In the genomic region with DNA sequence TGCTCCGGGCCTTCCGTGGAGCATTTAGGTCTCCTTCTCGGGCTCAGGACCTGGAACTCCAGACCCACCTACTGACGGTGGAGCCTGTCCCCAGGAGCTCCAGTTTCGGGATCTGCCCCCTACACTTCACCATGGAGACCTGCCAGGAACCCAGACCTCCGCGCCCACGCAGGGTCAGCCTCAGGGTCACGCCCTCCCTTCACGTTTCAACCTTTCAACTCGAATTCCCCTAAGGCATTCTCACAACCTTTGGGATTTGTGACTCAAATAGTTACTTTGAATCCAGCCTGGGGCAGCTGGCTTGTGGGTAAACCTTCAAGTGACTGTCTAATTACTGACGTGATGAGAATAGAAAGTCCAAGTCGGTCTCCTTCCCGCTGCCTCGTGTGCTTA, we compare ENCODE assay signal across 8 mouse cellular contexts. TPM values are rescaled to one million over a fixed set of nuclear protein-coding genes. Genes with fewer than 3 reads are reported as not detected.
DNase-seq lines count a peak whose midpoint lies in the region; ATAC-seq and TF ChIP-seq lines count a peak whose summit lies in the region.

No protein-coding gene starts in this region.

- peaks cover 18% of the 10 kb centered on the region for H3K36me3 ChIP-seq in embryonic facial prominence, embryonic 13.5 days
- peaks cover 4% of the 10 kb centered on the region for H3K36me3 ChIP-seq in lung, postnatal 0 days (ENCODE audit: insufficient read depth, low read length)

- WGBS in embryonic facial prominence, embryonic 13.5 days, result 0% methylated on average over 15 of the region's 15 CpGs
- under 1% methylated on average over 13 of the region's 15 CpGs for WGBS in lung, postnatal 0 days

- ATAC-seq in embryonic facial prominence, embryonic 13.5 days (ENCODE audit: insufficient number of reproducible peaks, insufficient read depth, low FRiP score, low TSS enrichment, low read depth), result no peak
- ATAC-seq in lung, postnatal 0 days, result peak; percentile 6; the same call in 1 of the 2 replicates

- no peak for TF ChIP-seq CTCF in layer of hippocampus, adult 2 months (conservative IDR thresholded peaks at IDR 0.05)
- no peak for TF ChIP-seq CTCF in lung, postnatal 0 days (IDR thresholded peaks at IDR 0.05)

- peak overlapping the region; percentile 89 for H3K27ac ChIP-seq in layer of hippocampus, adult 2 months
- peak overlapping the region; percentile 55; the same call in 1 of the 2 replicates for H3K27ac ChIP-seq in embryonic facial prominence, embryonic 13.5 days
- H3K27ac ChIP-seq in lung, postnatal 0 days (ENCODE audit: low read length), result peak overlapping the region; percentile 64; the same call in 1 of the 2 replicates

- H3K9ac ChIP-seq in embryonic facial prominence, embryonic 13.5 days, result peak overlapping the region; percentile 91
- peak overlapping the region; percentile 84 for H3K9ac ChIP-seq in lung, postnatal 0 days (replicated peaks; ENCODE audit: low read depth)

- H3K4me2 ChIP-seq in embryonic facial prominence, embryonic 13.5 days, result peak overlapping the region; percentile 83
- peak overlapping the region; percentile 83 for H3K4me2 ChIP-seq in lung, postnatal 0 days (replicated peaks; ENCODE audit: low read depth, low read length)

- DNase-seq in layer of hippocampus, adult 2 months (ENCODE audit: low spot score in 2 of 2), result no peak
- DNase-seq in layer of hippocampus, adult 18-20 months (ENCODE audit: low spot score in 2 of 2), result no peak
- DNase-seq in T-cell, adult 2 months (ENCODE audit: low spot score), result peak; percentile 5
- peak; percentile 67 for DNase-seq in kidney, adult 9 months
- peak; percentile 35 for DNase-seq in lung, postnatal 0 days (ENCODE audit: low spot score)
- DNase-seq in testis, postnatal 10 days (ENCODE audit: low spot score), result peak; percentile 77
- no peak for DNase-seq in retina, embryonic 14.5 days (ENCODE audit: low spot score)

- TF ChIP-seq EP300 in lung, postnatal 0 days (IDR thresholded peaks at IDR 0.05), result no peak

- H3K9me3 ChIP-seq in embryonic facial prominence, embryonic 13.5 days, result no peaks in the 10 kb centered on the region
- no peaks in the 10 kb centered on the region for H3K9me3 ChIP-seq in lung, postnatal 0 days (ENCODE audit: low read length)

- H3K4me3 ChIP-seq in layer of hippocampus, adult 2 months, result peak overlapping the region; percentile 93
- H3K4me3 ChIP-seq in embryonic facial prominence, embryonic 13.5 days, result peak overlapping the region; percentile 97
- peak overlapping the region; percentile 90 for H3K4me3 ChIP-seq in lung, postnatal 0 days (ENCODE audit: low read depth, low read length)

- peaks cover 20% of the 10 kb centered on the region for H3K4me1 ChIP-seq in embryonic facial prominence, embryonic 13.5 days
- peaks cover 3% of the 10 kb centered on the region; the same call in 1 of the 2 replicates for H3K4me1 ChIP-seq in lung, postnatal 0 days (ENCODE audit: insufficient read depth, low read depth, low read length)

- no peaks in the 10 kb centered on the region for H3K27me3 ChIP-seq in embryonic facial prominence, embryonic 13.5 days
- no peaks in the 10 kb centered on the region for H3K27me3 ChIP-seq in lung, postnatal 0 days (replicated peaks; ENCODE audit: insufficient read depth, low read length)

RNA-seq across cellular contexts. Expression of gene Mtor, which starts 0.4 kb away (rescaled TPM):
- total RNA-seq in layer of hippocampus, adult 2 months (2021), result 100 to 1,000 TPM in 1 of 2 experiments, 10 to 100 TPM in 1; 95.2 to 100 TPM
- total RNA-seq in layer of hippocampus, adult 18-20 months (2021), result 10 to 100 TPM; 88.9 to 90.7 TPM
- polyA plus RNA-seq in embryonic facial prominence, embryonic 13.5 days (2015; fragmentation: Nextera tagmentation; extraction: Ambion mirVana), result 14.1 and 16.5 TPM in 2 replicates
- 11.1 and 15.8 TPM in 2 replicates for polyA plus RNA-seq in lung, postnatal 0 days (2015; fragmentation: Nextera tagmentation; extraction: Ambion mirVana)

RNA-seq across cellular contexts. Expression of gene Ubiad1, which starts 4.3 kb away (rescaled TPM):
- total RNA-seq in layer of hippocampus, adult 2 months (2021), result 1 to 10 TPM; 8.1 to 8.7 TPM
- total RNA-seq in layer of hippocampus, adult 18-20 months (2021), result 1 to 10 TPM; 7.5 to 8.5 TPM
- polyA plus RNA-seq in embryonic facial prominence, embryonic 13.5 days (2015; fragmentation: Nextera tagmentation; extraction: Ambion mirVana), result 20.9 and 21.1 TPM in 2 replicates
- 11.4 and 11.5 TPM in 2 replicates for polyA plus RNA-seq in lung, postnatal 0 days (2015; fragmentation: Nextera tagmentation; extraction: Ambion mirVana)

RNA-seq across cellular contexts. Expression of gene Angptl7, which starts 51.4 kb away (rescaled TPM):
- under 1 TPM; 0.22 to 0.38 TPM for total RNA-seq in layer of hippocampus, adult 2 months (2021)
- under 1 TPM; 0.27 to 0.36 TPM for total RNA-seq in layer of hippocampus, adult 18-20 months (2021)
- polyA plus RNA-seq in embryonic facial prominence, embryonic 13.5 days (2015; fragmentation: Nextera tagmentation; extraction: Ambion mirVana), result 0.51 and 1.3 TPM in 2 replicates
- 0.38 and 0.60 TPM in 2 replicates for polyA plus RNA-seq in lung, postnatal 0 days (2015; fragmentation: Nextera tagmentation; extraction: Ambion mirVana)

Comparison
In these comparisons a context has a peak if more than half of its experiments do, and no peak if none do; other contexts are left out.
1. DNase-seq: peak in T-cell, adult 2 months (single experiment), kidney, adult 9 months (single experiment), lung, postnatal 0 days (single experiment) and testis, postnatal 10 days (single experiment); none in layer of hippocampus, adult 2 months (0 of 2), layer of hippocampus, adult 18-20 months (0 of 2) and retina, embryonic 14.5 days (single experiment).
2. Peak in every context shown above with its lines, with median percentiles within 50 percentile points of each other: H3K27ac ChIP-seq and H3K4me3 ChIP-seq.